In genomic region chr5:140383559-140383958, GRCm38 (mm10) we compare ENCODE assay signal across 8 mouse cellular contexts. TPM values are rescaled to one million over a fixed set of nuclear protein-coding genes. Genes with fewer than 3 reads are reported as not detected.
DNase-seq lines count a peak whose midpoint lies in the region; ATAC-seq and TF ChIP-seq lines count a peak whose summit lies in the region.

No protein-coding gene starts in this region.

- no peak for DNase-seq in liver, adult 2 months (ENCODE audit: extremely low read depth, low read depth, low spot score)
- no peak for DNase-seq in liver
- DNase-seq in embryo, embryonic 11 days = peak; percentile 65
- DNase-seq in kidney, postnatal 14 days = peak; percentile 64
- peak; percentile 69 for DNase-seq in mesoderm, embryonic 11.5 days (ENCODE audit: low read depth, low spot score)
- DNase-seq in adrenal gland, postnatal 10 days = no peak
- DNase-seq in adrenal gland, postnatal 36 days = no peak

- no peak for TF ChIP-seq POLR2A in liver, adult 2 months (IDR thresholded peaks at IDR 0.05; ENCODE audit: extremely low read depth, insufficient read depth, low read length)

- peak overlapping the region; percentile 28; the same call in 1 of the 2 replicates for H3K9ac ChIP-seq in liver, adult 2 months (ENCODE audit: low read depth, low read length)

- WGBS in liver, adult 2 months = 57% methylated on average over 7 of the region's 7 CpGs

- H3K4me3 ChIP-seq in liver, adult 2 months (ENCODE audit: insufficient read depth, low read depth, low read length) = no peak overlapping the region

- H3K4me1 ChIP-seq in liver, adult 2 months (ENCODE audit: control insufficient read depth, insufficient read depth, low read length) = peaks cover 25% of the 10 kb centered on the region

- no peak for ATAC-seq in erythroid progenitor cell, adult 5-6 weeks (replicated peaks; ENCODE audit: low FRiP score, poor library complexity, severe bottlenecking)

- 0 out of 2 replicates have a peak overlapping the region, but pooled peaks have one; percentile 2 for H3K27ac ChIP-seq in liver, adult 2 months (replicated peaks; ENCODE audit: insufficient read depth, low read depth, low read length)

- no peak for TF ChIP-seq CTCF in liver, adult 2 months (IDR thresholded peaks at IDR 0.05; ENCODE audit: low read depth, low read length)

- no peaks in the 10 kb centered on the region for H3K27me3 ChIP-seq in liver, adult 2 months (ENCODE audit: control insufficient read depth, insufficient read depth, low read length)

- H3K79me2 ChIP-seq in liver, adult 2 months (ENCODE audit: control insufficient read depth, insufficient read depth, low read length) = peaks cover 55% of the 10 kb centered on the region

- no peaks in the 10 kb centered on the region for H3K36me3 ChIP-seq in liver, adult 2 months (ENCODE audit: control insufficient read depth, insufficient read depth, low read length)

RNA-seq across cellular contexts. Expression of gene Snx8, which starts 5.5 kb away (rescaled TPM):
- 12.5 and 14.0 TPM in 2 replicates for total RNA-seq in liver, adult 2 months (2014; rRNA removed)
- 10.2 and 11.2 TPM in 2 replicates for polyA plus RNA-seq in liver, adult 2 months (2012; rRNA removed)
- total RNA-seq in adrenal gland, postnatal 10 days (2021) = 10 to 100 TPM; 19.7 to 20.3 TPM
- 10 to 100 TPM; 16.7 to 20.7 TPM for total RNA-seq in adrenal gland, postnatal 36 days (2021)
- 0.84 and 1.1 TPM in 2 replicates for total RNA-seq in erythroid progenitor cell, adult 5-6 weeks (2015; ENCODE audit: low replicate concordance)
- total RNA-seq in erythroid progenitor cell, adult 5-6 weeks (2017; ENCODE audit: low replicate concordance) = 1.0 TPM in 1 of 2 replicates, not detected in the other

RNA-seq across cellular contexts. Expression of gene Eif3b, which starts 35.6 kb away (rescaled TPM):
- 37.9 and 51.5 TPM in 2 replicates for total RNA-seq in liver, adult 2 months (2014; rRNA removed)
- polyA plus RNA-seq in liver, adult 2 months (2012; rRNA removed) = 58.3 and 64.8 TPM in 2 replicates
- total RNA-seq in adrenal gland, postnatal 10 days (2021) = 100 to 1,000 TPM; 132 to 140 TPM
- total RNA-seq in adrenal gland, postnatal 36 days (2021) = 100 to 1,000 TPM; 175 to 197 TPM
- 44.7 and 110 TPM in 2 replicates for total RNA-seq in erythroid progenitor cell, adult 5-6 weeks (2015; ENCODE audit: low replicate concordance)
- 43.6 and 66.2 TPM in 2 replicates for total RNA-seq in erythroid progenitor cell, adult 5-6 weeks (2017; ENCODE audit: low replicate concordance)

RNA-seq across cellular contexts. Expression of gene Mrm2, which starts 51.9 kb away (rescaled TPM):
- total RNA-seq in liver, adult 2 months (2014; rRNA removed) = 6.8 and 8.0 TPM in 2 replicates
- polyA plus RNA-seq in liver, adult 2 months (2012; rRNA removed) = 8.4 and 8.9 TPM in 2 replicates
- total RNA-seq in adrenal gland, postnatal 10 days (2021) = 10 to 100 TPM; 12.0 to 13.9 TPM
- 10 to 100 TPM; 13.7 to 15.6 TPM for total RNA-seq in adrenal gland, postnatal 36 days (2021)
- total RNA-seq in erythroid progenitor cell, adult 5-6 weeks (2015; ENCODE audit: low replicate concordance) = 3.6 TPM in 1 of 2 replicates, not detected in the other
- total RNA-seq in erythroid progenitor cell, adult 5-6 weeks (2017; ENCODE audit: low replicate concordance) = 1.4 and 2.4 TPM in 2 replicates

Comparison
In these comparisons a context has a peak if more than half of its experiments do, and no peak if none do; other contexts are left out.
1. DNase-seq: peak in embryo, embryonic 11 days (single experiment), kidney, postnatal 14 days (single experiment) and mesoderm, embryonic 11.5 days (single experiment); none in liver, adult 2 months (single experiment), liver (single experiment), adrenal gland, postnatal 10 days (single experiment) and adrenal gland, postnatal 36 days (0 of 2).